Comparison of ENCODE assay signal across 18 mouse cellular contexts in genomic region chr11:117728245-117728644, GRCm38 (mm10). TPM values are rescaled to one million over a fixed set of nuclear protein-coding genes. Genes with fewer than 3 reads are reported as not detected.
DNase-seq lines count a peak whose midpoint lies in the region; ATAC-seq and TF ChIP-seq lines count a peak whose summit lies in the region.
"Had no signal": no experiment of that assay in that cellular context is flagged by ENCODE, and none has a peak within 500 bp of the region (broad histone marks: within the 10 kb centered on the region; RNA-seq: fewer than 3 reads in every experiment).

No protein-coding gene starts in this region.

- intact Hi-C loops in gastrocnemius, adult 2 months (cut with DNase I) = no loop called here
- intact Hi-C loops in gastrocnemius, postnatal 36 days (cut with DNase I) = no loop called here

- H3K4me1 ChIP-seq in kidney, embryonic 16.5 days (ENCODE audit: insufficient read depth, low read length) = peaks cover 33% of the 10 kb centered on the region
- H3K4me1 ChIP-seq in stomach, embryonic 15.5 days = no peaks in the 10 kb centered on the region
- 0 out of 2 replicates have a peak, but pooled peaks cover 3% of the 10 kb centered on the region for H3K4me1 ChIP-seq in stomach, postnatal 0 days (replicated peaks; ENCODE audit: control insufficient read depth, insufficient read depth)

- no peak overlapping the region for H3K4me3 ChIP-seq in gastrocnemius, adult 2 months
- no peak overlapping the region for H3K4me3 ChIP-seq in kidney, embryonic 16.5 days (ENCODE audit: low read length)
- no peak overlapping the region for H3K4me3 ChIP-seq in stomach, embryonic 15.5 days (replicated peaks)
- H3K4me3 ChIP-seq in stomach, postnatal 0 days (ENCODE audit: low read depth, low read length) = no peak overlapping the region
- H3K4me3 ChIP-seq: liver, embryonic 13.5 days; lung, embryonic 15.5 days; neural tube, embryonic 13.5 days had no signal

- 0 out of 2 replicates have a peak, but pooled peaks cover under 1% of the 10 kb centered on the region for H3K36me3 ChIP-seq in kidney, embryonic 16.5 days (ENCODE audit: insufficient read depth, low read length)
- H3K36me3 ChIP-seq in stomach, embryonic 15.5 days = peaks cover 4% of the 10 kb centered on the region; the same call in 1 of the 2 replicates
- no peaks in the 10 kb centered on the region for H3K36me3 ChIP-seq in stomach, postnatal 0 days (ENCODE audit: control insufficient read depth, insufficient read depth, low read length)
- H3K36me3 ChIP-seq: lung, embryonic 15.5 days had no signal

- no peaks in the 10 kb centered on the region for H3K9me3 ChIP-seq in kidney, embryonic 16.5 days (ENCODE audit: low read length)
- H3K9me3 ChIP-seq in stomach, embryonic 15.5 days = no peaks in the 10 kb centered on the region
- H3K9me3 ChIP-seq in stomach, postnatal 0 days (ENCODE audit: control insufficient read depth, low read length) = no peaks in the 10 kb centered on the region
- H3K9me3 ChIP-seq: G1E; liver, embryonic 13.5 days; lung, embryonic 15.5 days; neural tube, embryonic 13.5 days had no signal

- no peaks in the 10 kb centered on the region for H3K27me3 ChIP-seq in kidney, embryonic 16.5 days (ENCODE audit: insufficient read depth, low read length)
- H3K27me3 ChIP-seq in stomach, embryonic 15.5 days (replicated peaks) = no peaks in the 10 kb centered on the region
- H3K27me3 ChIP-seq in stomach, postnatal 0 days (ENCODE audit: control insufficient read depth, insufficient read depth, low read length) = no peaks in the 10 kb centered on the region
- H3K27me3 ChIP-seq: liver, embryonic 13.5 days; lung, embryonic 15.5 days; neural tube, embryonic 13.5 days had no signal

- H3K27ac ChIP-seq in gastrocnemius, adult 2 months = peak overlapping the region; percentile 88
- peak overlapping the region; percentile 19 for H3K27ac ChIP-seq in kidney, embryonic 16.5 days (ENCODE audit: low read length)
- H3K27ac ChIP-seq in stomach, embryonic 15.5 days = peak overlapping the region; percentile 3; the same call in 1 of the 2 replicates
- no peak overlapping the region for H3K27ac ChIP-seq in stomach, postnatal 0 days (replicated peaks)
- H3K27ac ChIP-seq: liver, embryonic 13.5 days; lung, embryonic 15.5 days; neural tube, embryonic 13.5 days had no signal

- 79% methylated on average over 5 of the region's 5 CpGs for WGBS in kidney, embryonic 16.5 days
- 88% methylated on average over 5 of the region's 5 CpGs for WGBS in stomach, embryonic 15.5 days
- WGBS in stomach, postnatal 0 days = 86% methylated on average over 5 of the region's 5 CpGs

- TF ChIP-seq EP300 in stomach, postnatal 0 days (optimal IDR thresholded peaks at IDR 0.05) = no peak

- H3K9ac ChIP-seq in kidney, embryonic 16.5 days (replicated peaks; ENCODE audit: low read length) = no peak overlapping the region
- H3K9ac ChIP-seq in stomach, embryonic 15.5 days = no peak overlapping the region
- no peak overlapping the region for H3K9ac ChIP-seq in stomach, postnatal 0 days (ENCODE audit: low read length)
- H3K9ac ChIP-seq: liver, embryonic 13.5 days; lung, embryonic 15.5 days; neural tube, embryonic 13.5 days had no signal

- no peak overlapping the region for H3K4me2 ChIP-seq in kidney, embryonic 16.5 days (replicated peaks; ENCODE audit: low read depth, low read length)
- H3K4me2 ChIP-seq in stomach, embryonic 15.5 days = no peak overlapping the region
- no peak overlapping the region for H3K4me2 ChIP-seq in stomach, postnatal 0 days (replicated peaks; ENCODE audit: low read depth)
- H3K4me2 ChIP-seq: liver, embryonic 13.5 days; lung, embryonic 15.5 days; midbrain, embryonic 11.5 days; neural tube, embryonic 13.5 days had no signal

- DNase-seq in gastrocnemius, adult 2 months = no peak
- no peak for DNase-seq in gastrocnemius, postnatal 36 days
- no peak for DNase-seq in kidney, adult 8-10 months
- no peak for DNase-seq in stomach, postnatal 0 days (ENCODE audit: low spot score)
- DNase-seq in thymus, postnatal 36 days = no peak
- no peak for DNase-seq in Muller cell, postnatal 12 days (ENCODE audit: inconsistent ontology term)
- DNase-seq: cerebellum, adult 11-12 months; cerebellum, postnatal 25 days; liver, embryonic 13.5 days; thymus, postnatal 4 days had no signal

- ATAC-seq in kidney, embryonic 16.5 days (ENCODE audit: low FRiP score, low TSS enrichment) = no peak
- no peak for ATAC-seq in stomach, embryonic 15.5 days (ENCODE audit: insufficient read depth, low FRiP score, low read depth)
- no peak for ATAC-seq in stomach, postnatal 0 days (ENCODE audit: low FRiP score, low TSS enrichment)
- ATAC-seq: CD4-positive, CD25-positive, alpha-beta regulatory T cell, adult 4 months; forebrain, embryonic 14.5 days had no signal

- TF ChIP-seq CTCF in gastrocnemius, adult 2 months (IDR thresholded peaks at IDR 0.05) = no peak
- no peak for TF ChIP-seq CTCF in stomach, postnatal 0 days (IDR thresholded peaks at IDR 0.05; ENCODE audit: low read depth)

RNA-seq across cellular contexts. Expression of gene Tmc8, which starts 53.6 kb away (rescaled TPM):
- total RNA-seq in gastrocnemius, adult 2 months (2021) = 1 to 10 TPM; 1.0 TPM
- total RNA-seq in gastrocnemius, postnatal 36 days (2021) = 1 to 10 TPM; 1.2 to 1.7 TPM
- 3.6 TPM in 2 replicates for polyA plus RNA-seq in kidney, embryonic 16.5 days (2015; fragmentation: Nextera tagmentation; extraction: Ambion mirVana)
- polyA plus RNA-seq in stomach, embryonic 15.5 days (2015; fragmentation: Nextera tagmentation; extraction: Ambion mirVana) = 4.1 and 5.4 TPM in 2 replicates
- 8.9 and 10.0 TPM in 2 replicates for polyA plus RNA-seq in stomach, postnatal 0 days (2015; fragmentation: Nextera tagmentation; extraction: Ambion mirVana)

RNA-seq across cellular contexts. Expression of gene Tmc6, which starts 53.8 kb away (rescaled TPM):
- 1 to 10 TPM; 4.3 to 4.5 TPM for total RNA-seq in gastrocnemius, adult 2 months (2021)
- 1 to 10 TPM; 5.8 to 5.9 TPM for total RNA-seq in gastrocnemius, postnatal 36 days (2021)
- 47.9 and 50.5 TPM in 2 replicates for polyA plus RNA-seq in kidney, embryonic 16.5 days (2015; fragmentation: Nextera tagmentation; extraction: Ambion mirVana)
- 28.3 and 29.4 TPM in 2 replicates for polyA plus RNA-seq in stomach, embryonic 15.5 days (2015; fragmentation: Nextera tagmentation; extraction: Ambion mirVana)
- polyA plus RNA-seq in stomach, postnatal 0 days (2015; fragmentation: Nextera tagmentation; extraction: Ambion mirVana) = 21.0 and 24.1 TPM in 2 replicates
